Mouse (Mus musculus) kidney, adult 9 months (tissue): ENCODE data around the gene Ankrd23.

Source experiments
- DNase-seq: peaks from one replicate; pipeline ENCODE4 v3.0.0; 2022

Gene Ankrd23

GRCm38 (mm10) chr1:36512089-36512965 is 24.4 kb downstream of the Ankrd23 start:
- no peak for DNase-seq

GRCm38 (mm10) chr1:36511289-36512021 is 25.2 kb downstream of the Ankrd23 start, which contains the start of gene Cnnm3:
TSS of gene Cnnm3 (plus strand) at chr1:36511867.
- DNase-seq = peak; percentile 99

DNA sequence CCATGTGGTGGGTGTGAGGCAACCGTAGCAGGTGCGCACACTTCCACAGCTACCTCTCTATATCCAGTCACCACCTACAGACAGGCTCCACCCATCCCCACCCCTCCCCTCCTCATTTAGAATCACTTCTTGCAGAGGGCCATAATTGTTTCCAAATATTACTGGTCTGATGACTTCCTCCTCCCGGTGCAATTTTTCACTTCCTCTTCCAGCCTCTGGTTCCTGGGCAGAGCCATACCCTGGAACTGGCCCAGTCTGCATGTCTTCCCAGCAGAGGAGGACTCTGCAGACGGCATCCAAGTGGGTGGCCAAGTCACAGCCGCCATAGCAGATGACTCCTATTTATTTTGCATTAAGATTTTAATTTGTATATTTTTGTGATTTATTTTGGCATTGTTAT is 28.4 kb downstream of the Ankrd23 start:
- DNase-seq = no peak

GRCm38 (mm10) chr1:36501261-36501660 is 35.4 kb downstream of the Ankrd23 start:
- peak; percentile 85 for DNase-seq

DNA sequence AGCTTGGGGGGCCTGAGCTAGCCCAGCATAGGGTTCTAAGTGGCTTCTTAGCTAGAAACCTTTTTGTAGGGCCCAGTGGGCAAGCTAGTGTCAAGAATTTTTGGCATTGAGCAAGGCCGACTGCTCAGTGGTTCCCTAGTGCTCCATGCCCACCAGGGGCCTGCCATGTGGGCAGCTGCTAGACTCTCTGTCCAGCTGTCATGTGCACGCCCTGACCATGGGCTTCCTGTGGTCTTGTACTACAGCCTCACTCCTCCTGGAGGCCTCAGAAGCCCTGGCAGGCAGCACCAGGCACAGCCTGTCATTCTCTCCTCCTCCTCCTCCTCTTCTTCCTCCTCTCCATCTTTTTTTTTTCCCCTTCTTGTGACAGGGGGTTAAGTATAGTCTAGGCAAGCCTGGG is 39.4 kb downstream of the Ankrd23 start:
- no peak for DNase-seq

DNA sequence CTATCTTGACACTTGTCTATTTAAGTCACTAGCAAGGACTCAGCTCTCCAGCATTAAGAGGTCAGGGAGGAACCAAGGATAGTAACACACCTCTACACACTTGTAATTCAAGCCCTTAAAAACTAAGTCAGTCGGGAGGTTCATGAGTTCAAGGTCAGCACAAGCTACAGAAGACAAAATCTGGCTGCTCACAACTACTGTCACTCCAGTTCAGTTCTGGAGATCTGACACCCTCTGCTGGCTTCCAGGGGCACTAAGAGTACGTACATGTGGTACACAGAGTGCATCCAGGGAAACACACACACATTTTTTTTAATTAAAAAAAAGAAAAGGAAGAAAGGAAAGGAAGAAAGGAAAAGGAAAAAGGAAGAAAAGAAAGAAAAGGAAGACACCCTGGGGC is 40.0 kb downstream of the Ankrd23 start:
- peak; percentile 56 for DNase-seq

DNA sequence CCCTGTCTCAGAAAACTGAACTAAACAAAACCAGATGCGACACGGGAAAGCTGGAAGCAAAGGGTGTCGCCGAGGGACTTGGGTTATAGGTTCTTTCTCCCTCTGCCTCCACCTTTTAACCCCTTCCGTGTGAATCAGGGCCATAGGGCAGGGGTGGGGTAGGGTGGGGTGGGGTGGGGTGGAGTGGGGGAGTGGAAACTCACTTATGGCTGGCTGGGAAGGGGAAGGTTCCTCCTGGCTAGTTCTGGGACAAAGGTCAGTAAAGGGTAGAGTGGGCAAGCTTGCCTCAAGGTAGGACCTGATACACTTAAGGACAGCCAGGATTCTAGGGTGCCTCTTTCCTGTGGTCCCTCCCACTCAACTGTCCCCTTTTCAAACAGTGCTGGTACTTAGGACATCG is 43.4 kb downstream of the Ankrd23 start:
- no peak for DNase-seq

GRCm38 (mm10) chr1:36492416-36493139 is 44.1 kb downstream of the Ankrd23 start:
- peak; percentile 73 for DNase-seq

GRCm38 (mm10) chr1:36489661-36490060 is 47.0 kb downstream of the Ankrd23 start:
- DNase-seq = no peak

- DNase-seq = no peak
These were observed 49.6 kb downstream of the Ankrd23 start for GRCm38 (mm10) chr1:36487111-36487510.

DNA sequence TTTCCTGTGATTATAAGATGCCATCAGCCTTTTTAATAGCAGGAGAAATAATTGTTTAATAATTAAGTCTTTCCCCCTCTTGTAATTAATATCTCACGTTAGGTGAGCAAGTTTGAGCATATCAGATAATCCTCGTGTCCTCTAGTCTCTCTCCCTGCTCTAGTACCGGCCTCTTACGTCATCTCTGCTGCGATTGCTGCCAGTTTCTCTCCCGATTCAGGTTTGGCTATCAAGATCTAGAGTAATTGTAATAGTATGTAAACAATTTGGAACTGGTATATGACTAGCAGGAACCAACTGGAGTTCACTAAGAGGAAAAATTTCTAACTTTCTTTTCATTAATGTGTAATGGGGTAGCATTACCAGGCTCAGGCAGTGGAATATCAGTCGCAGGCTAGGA is 51.6 kb downstream of the Ankrd23 start:
- no peak for DNase-seq

- no peak for DNase-seq
These were observed 52.9 kb downstream of the Ankrd23 start for GRCm38 (mm10) chr1:36483825-36484224.
